Mouse (Mus musculus): ENCODE results near the gene Sdr39u1. TPM values are rescaled to one million over a fixed set of nuclear protein-coding genes. Genes with fewer than 3 reads are reported as not detected.

Gene Sdr39u1
- polyA plus RNA-seq, 1 experiment from 2014 or later, result 109 TPM

Other genes starting within 250 kb of the Sdr39u1 start
- 68.6 and 70.4 TPM in 2 replicates for gene Mdp1, start 239.8 kb downstream of the Sdr39u1 start, polyA plus RNA-seq (2015; fragmentation: Nextera tagmentation; extraction: Ambion mirVana)
- 51.1 and 55.0 TPM in 2 replicates for gene Gmpr2, start 228.4 kb downstream of the Sdr39u1 start, polyA plus RNA-seq (2015; fragmentation: Nextera tagmentation; extraction: Ambion mirVana)
- 551 and 603 TPM in 2 replicates for gene Nedd8, start 228.2 kb downstream of the Sdr39u1 start, polyA plus RNA-seq (2015; fragmentation: Nextera tagmentation; extraction: Ambion mirVana)
- gene Tinf2, start 218.5 kb downstream of the Sdr39u1 start, polyA plus RNA-seq (2015; fragmentation: Nextera tagmentation; extraction: Ambion mirVana), result 26.3 and 26.9 TPM in 2 replicates
- gene Tgm1, start 186.4 kb downstream of the Sdr39u1 start, polyA plus RNA-seq (2015; fragmentation: Nextera tagmentation; extraction: Ambion mirVana), result 0.17 and 0.66 TPM in 2 replicates
- 50.6 and 53.2 TPM in 2 replicates for gene Rabggta, start 178.0 kb downstream of the Sdr39u1 start, polyA plus RNA-seq (2015; fragmentation: Nextera tagmentation; extraction: Ambion mirVana)
- 90.0 and 95.0 TPM in 2 replicates for gene Dhrs1, start 154.6 kb downstream of the Sdr39u1 start, polyA plus RNA-seq (2015; fragmentation: Nextera tagmentation; extraction: Ambion mirVana)
- 29.3 and 32.7 TPM in 2 replicates for gene Nop9, start 154.6 kb downstream of the Sdr39u1 start, polyA plus RNA-seq (2015; fragmentation: Nextera tagmentation; extraction: Ambion mirVana)
- 0.24 TPM in 1 of 2 replicates, not detected in the other for gene Cideb, start 141.8 kb downstream of the Sdr39u1 start, polyA plus RNA-seq (2015; fragmentation: Nextera tagmentation; extraction: Ambion mirVana)
- gene Ltb4r2, start 138.9 kb downstream of the Sdr39u1 start, polyA plus RNA-seq (2015; fragmentation: Nextera tagmentation; extraction: Ambion mirVana), result 0.29 and 0.33 TPM in 2 replicates
- gene Ltb4r1, start 134.3 kb downstream of the Sdr39u1 start, polyA plus RNA-seq (2015; fragmentation: Nextera tagmentation; extraction: Ambion mirVana), result 0.21 and 0.28 TPM in 2 replicates
- gene Adcy4, start 116.2 kb downstream of the Sdr39u1 start, polyA plus RNA-seq (2015; fragmentation: Nextera tagmentation; extraction: Ambion mirVana), result 4.4 and 5.7 TPM in 2 replicates
- gene Ripk3, start 111.4 kb downstream of the Sdr39u1 start, polyA plus RNA-seq (2015; fragmentation: Nextera tagmentation; extraction: Ambion mirVana), result 4.3 and 4.7 TPM in 2 replicates
- gene Nfatc4, start 77.1 kb downstream of the Sdr39u1 start, polyA plus RNA-seq (2015; fragmentation: Nextera tagmentation; extraction: Ambion mirVana), result 12.2 and 14.2 TPM in 2 replicates
- gene Nynrin, start 46.3 kb downstream of the Sdr39u1 start, polyA plus RNA-seq (2015; fragmentation: Nextera tagmentation; extraction: Ambion mirVana), result 11.8 and 12.7 TPM in 2 replicates
- 0.19 and 0.25 TPM in 2 replicates for gene Cbln3, start 15.9 kb downstream of the Sdr39u1 start, polyA plus RNA-seq (2015; fragmentation: Nextera tagmentation; extraction: Ambion mirVana)
- gene Khnyn, start 15.3 kb downstream of the Sdr39u1 start, polyA plus RNA-seq (2015; fragmentation: Nextera tagmentation; extraction: Ambion mirVana), result 10.5 and 11.1 TPM in 2 replicates
- 0.47 TPM in 1 of 2 replicates, not detected in the other for gene Cma1, start 44.4 kb upstream of the Sdr39u1 start, polyA plus RNA-seq (2015; fragmentation: Nextera tagmentation; extraction: Ambion mirVana)
- gene Cma2, start 50.7 kb upstream of the Sdr39u1 start, polyA plus RNA-seq (2015; fragmentation: Nextera tagmentation; extraction: Ambion mirVana), result not detected in 2 replicates
- gene Mcpt1, start 117.7 kb upstream of the Sdr39u1 start, polyA plus RNA-seq (2015; fragmentation: Nextera tagmentation; extraction: Ambion mirVana), result not detected in 2 replicates
- gene Mcpt9, start 130.2 kb upstream of the Sdr39u1 start, polyA plus RNA-seq (2015; fragmentation: Nextera tagmentation; extraction: Ambion mirVana), result not detected in 2 replicates
- not detected in 2 replicates for gene Mcpt2, start 141.7 kb upstream of the Sdr39u1 start, polyA plus RNA-seq (2015; fragmentation: Nextera tagmentation; extraction: Ambion mirVana)
- not detected in 2 replicates for gene Mcpt4, start 162.0 kb upstream of the Sdr39u1 start, polyA plus RNA-seq (2015; fragmentation: Nextera tagmentation; extraction: Ambion mirVana)
- gene Mcpt8, start 185.0 kb upstream of the Sdr39u1 start, polyA plus RNA-seq (2015; fragmentation: Nextera tagmentation; extraction: Ambion mirVana), result not detected in 2 replicates
- not detected in 2 replicates for gene Ctsg, start 202.3 kb upstream of the Sdr39u1 start, polyA plus RNA-seq (2015; fragmentation: Nextera tagmentation; extraction: Ambion mirVana)
- gene Gzme, start 220.3 kb upstream of the Sdr39u1 start, polyA plus RNA-seq (2015; fragmentation: Nextera tagmentation; extraction: Ambion mirVana), result not detected in 2 replicates
- gene Gzmd, start 232.3 kb upstream of the Sdr39u1 start, polyA plus RNA-seq (2015; fragmentation: Nextera tagmentation; extraction: Ambion mirVana), result not detected in 2 replicates